ENCODE assay signal across 7 mouse cellular contexts in the genomic region with DNA sequence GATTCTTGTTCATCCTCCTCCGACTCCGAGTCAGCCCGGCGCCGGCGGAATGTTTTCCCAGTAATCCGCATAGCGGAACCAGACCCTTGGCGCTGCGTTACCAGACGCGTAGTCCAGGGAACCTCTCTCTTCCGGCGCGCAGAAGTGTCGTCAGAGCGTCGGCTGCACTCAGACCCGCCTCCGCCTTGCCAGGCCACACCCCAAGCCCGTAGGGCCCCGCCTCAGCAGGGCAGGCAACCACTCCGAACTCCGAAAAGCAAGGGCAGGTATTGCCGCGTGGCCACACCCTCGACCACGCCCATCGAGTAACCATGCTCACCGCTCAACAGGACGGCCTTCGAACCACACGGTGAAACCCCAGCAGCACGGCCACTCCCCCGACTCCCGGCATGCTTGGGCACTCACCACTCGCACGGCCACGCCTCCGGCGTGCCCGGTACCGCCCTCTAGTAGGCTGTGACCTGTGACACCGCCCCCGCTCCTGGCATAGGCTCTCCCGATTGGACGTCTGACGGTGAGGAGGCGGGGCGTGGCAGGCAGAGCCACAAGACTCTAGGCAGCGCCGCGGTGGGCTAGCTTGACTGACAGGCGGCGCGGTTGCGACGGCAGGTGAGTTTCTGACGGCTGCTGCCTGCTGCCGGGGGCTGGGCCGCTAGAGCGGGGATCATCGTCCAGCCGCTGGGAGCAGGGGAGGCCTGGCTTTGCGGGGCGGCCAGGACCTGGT. TPM values are rescaled to one million over a fixed set of nuclear protein-coding genes. Genes with fewer than 3 reads are reported as not detected.
A peak's percentile ranks its signal among the peaks of the same experiment; 100 is the strongest.
DNase-seq lines count a peak whose midpoint lies in the region; ATAC-seq lines count a peak whose summit lies in the region.

A gene (minus strand): TSS at position 412 of the 724 bp plus-strand sequence.
A gene (plus strand): TSS at position 490 of the 724 bp plus-strand sequence.

- DNase-seq in adrenal gland, adult 8-10 months = peak; percentile 100
- peak; percentile 100 for DNase-seq in embryo, embryonic 9.5 days (ENCODE audit: extremely low spot score)
- peak; percentile 96 to 99 for DNase-seq in gastrocnemius, postnatal 4 days (ENCODE audit: low spot score in 2 of 2)
- peak; percentile 99 for DNase-seq in left cerebral cortex, postnatal 36 days (ENCODE audit: low spot score in 2 of 2)
- peak; percentile 100 for DNase-seq in midbrain, embryonic 11.5 days (ENCODE audit: low spot score, missing footprints)
- peak; percentile 100 for DNase-seq in skeletal muscle tissue, adult 2 months (ENCODE audit: low read depth, low spot score)

- peaks cover 21% of the 10 kb centered on the region for H3K4me1 ChIP-seq in intestine, embryonic 16.5 days (ENCODE audit: control insufficient read depth, insufficient read depth, low read length)
- peaks cover 12% of the 10 kb centered on the region for H3K4me1 ChIP-seq in midbrain, embryonic 11.5 days (ENCODE audit: control insufficient read depth, insufficient read depth, low read length)

- peaks cover 3% of the 10 kb centered on the region; the same call in 1 of the 2 replicates for H3K36me3 ChIP-seq in intestine, embryonic 16.5 days (ENCODE audit: control insufficient read depth, insufficient read depth, low read length)
- H3K36me3 ChIP-seq in midbrain, embryonic 11.5 days (ENCODE audit: control insufficient read depth, insufficient read depth, low read length) = peaks cover 9% of the 10 kb centered on the region; the same call in 1 of the 2 replicates

- no peaks in the 10 kb centered on the region for H3K27me3 ChIP-seq in intestine, embryonic 16.5 days (replicated peaks; ENCODE audit: control insufficient read depth, insufficient read depth, low read length)
- H3K27me3 ChIP-seq in midbrain, embryonic 11.5 days (ENCODE audit: control insufficient read depth, insufficient read depth, low read length) = no peaks in the 10 kb centered on the region

- peak within 1 kb of the TSS; percentile 74 for H3K4me3 ChIP-seq in intestine, embryonic 16.5 days (ENCODE audit: low read length)
- peak within 1 kb of the TSS; percentile 82 for H3K4me3 ChIP-seq in midbrain, embryonic 11.5 days (ENCODE audit: low read depth, low read length)

- intact Hi-C loops in left cerebral cortex, postnatal 36 days (cut with DNase I) = no loop called here

- H3K4me2 ChIP-seq in intestine, embryonic 16.5 days (ENCODE audit: low read depth, low read length) = peak within 1 kb of the TSS; percentile 81
- H3K4me2 ChIP-seq in midbrain, embryonic 11.5 days = peak within 1 kb of the TSS; percentile 68

- H3K9ac ChIP-seq in intestine, embryonic 16.5 days (ENCODE audit: low read depth, low read length) = peak within 1 kb of the TSS; percentile 73
- peak within 1 kb of the TSS; percentile 77 for H3K9ac ChIP-seq in midbrain, embryonic 11.5 days (ENCODE audit: low read length)

- under 1% methylated on average over 66 of the region's 66 CpGs for WGBS in intestine, embryonic 16.5 days
- under 1% methylated on average over 66 of the region's 66 CpGs for WGBS in midbrain, embryonic 11.5 days

- H3K27ac ChIP-seq in intestine, embryonic 16.5 days (ENCODE audit: low read length) = peak within 1 kb of the TSS; percentile 61; the same call in 1 of the 2 replicates
- no peak within 1 kb of the TSS for H3K27ac ChIP-seq in midbrain, embryonic 11.5 days (ENCODE audit: low read depth, low read length)

- peak; percentile 97 for ATAC-seq in intestine, embryonic 16.5 days
- peak; percentile 99 for ATAC-seq in midbrain, embryonic 11.5 days (ENCODE audit: low FRiP score)

- no peaks in the 10 kb centered on the region for H3K9me3 ChIP-seq in intestine, embryonic 16.5 days (ENCODE audit: control insufficient read depth, low read length)
- H3K9me3 ChIP-seq in midbrain, embryonic 11.5 days (ENCODE audit: control insufficient read depth, low read length) = no peaks in the 10 kb centered on the region

RNA-seq across cellular contexts. Expression of the first gene that starts in this region (rescaled TPM):
- 10 to 100 TPM; 47.0 to 55.8 (median 53.3) TPM for total RNA-seq in adrenal gland, adult 8-10 months (2022)
- total RNA-seq in gastrocnemius, postnatal 4 days (2021) = 10 to 100 TPM; 17.4 to 21.3 TPM
- 48.5 and 50.5 TPM in 2 replicates for polyA plus RNA-seq in intestine, embryonic 16.5 days (2015; fragmentation: Nextera tagmentation; extraction: Ambion mirVana)
- 10 to 100 TPM; 63.9 to 66.9 TPM for total RNA-seq in left cerebral cortex, postnatal 36 days (2021)
- 64.7 and 68.8 TPM in 2 replicates for polyA plus RNA-seq in midbrain, embryonic 11.5 days (2014; fragmentation: Nextera tagmentation; extraction: Ambion mirVana)

RNA-seq across cellular contexts. Expression of the second gene that starts in this region (rescaled TPM):
- total RNA-seq in adrenal gland, adult 8-10 months (2022) = 10 to 100 TPM; 32.6 to 45.6 (median 42.3) TPM
- total RNA-seq in gastrocnemius, postnatal 4 days (2021) = 10 to 100 TPM; 40.0 to 44.8 TPM
- 13.7 and 14.5 TPM in 2 replicates for polyA plus RNA-seq in intestine, embryonic 16.5 days (2015; fragmentation: Nextera tagmentation; extraction: Ambion mirVana)
- 10 to 100 TPM; 74.1 to 80.2 TPM for total RNA-seq in left cerebral cortex, postnatal 36 days (2021)
- 12.3 and 14.1 TPM in 2 replicates for polyA plus RNA-seq in midbrain, embryonic 11.5 days (2014; fragmentation: Nextera tagmentation; extraction: Ambion mirVana)
